In the genomic region with DNA sequence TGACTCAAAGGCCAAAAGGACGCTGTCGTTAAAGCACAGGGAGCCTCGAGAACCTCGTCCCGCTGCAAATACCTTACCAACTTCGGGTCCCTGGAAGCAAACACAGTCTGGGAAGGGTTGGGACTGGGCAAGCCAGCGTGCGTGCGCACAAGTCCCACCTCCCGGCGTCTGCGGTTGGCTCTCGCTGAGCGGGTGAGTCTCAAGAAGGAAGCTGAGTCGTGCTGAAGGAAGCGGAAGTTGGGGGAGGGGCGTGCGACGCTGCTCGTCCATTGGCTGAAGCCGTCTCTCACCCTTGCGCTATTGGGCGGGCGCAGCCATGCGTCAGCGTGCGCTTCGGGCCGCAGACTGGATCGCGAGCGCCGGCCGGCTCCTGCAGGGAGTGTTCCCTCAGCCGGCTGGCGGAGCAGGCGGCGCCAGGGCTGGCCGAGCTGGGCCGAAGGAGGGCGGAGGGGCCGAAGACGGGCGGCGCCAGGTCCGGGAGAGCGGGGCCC, we compare ENCODE assay signal across 8 mouse cellular contexts. TPM values are rescaled to one million over a fixed set of nuclear protein-coding genes. Genes with fewer than 3 reads are reported as not detected.
DNase-seq lines count a peak whose midpoint lies in the region; ATAC-seq lines count a peak whose summit lies in the region.

TSS of gene Herc2 (plus strand) at position 366 of the 491 bp plus-strand sequence.

- peak within 1 kb of the TSS; percentile 59 for H3K4me2 ChIP-seq in hindbrain, embryonic 14.5 days (replicated peaks)

- H3K27ac ChIP-seq in hindbrain, embryonic 14.5 days: peak within 1 kb of the TSS; percentile 83

- no peaks in the 10 kb centered on the region for H3K27me3 ChIP-seq in hindbrain, embryonic 14.5 days (ENCODE audit: control insufficient read depth, insufficient read depth, low read length)

- peak; percentile 99 for DNase-seq in R1 (ENCODE audit: low read depth, low spot score)
- peak; percentile 99 to 100 for DNase-seq in cerebellum, postnatal 25 days
- DNase-seq in frontal cortex, postnatal 25 days (ENCODE audit: low spot score in 2 of 2): peak; percentile 98 to 99
- DNase-seq in hindbrain, embryonic 14.5 days (ENCODE audit: low spot score): peak; percentile 99
- DNase-seq in layer of hippocampus, postnatal 36 days: peak; percentile 99
- peak; percentile 100 for DNase-seq in lung, postnatal 36 days
- peak; percentile 100 for DNase-seq in retina, postnatal 1 day
- peak; percentile 93 to 99 for DNase-seq in urinary bladder, adult 18-20 months (ENCODE audit: low spot score in 2 of 2)

- peaks cover 17% of the 10 kb centered on the region for H3K4me1 ChIP-seq in hindbrain, embryonic 14.5 days (replicated peaks; ENCODE audit: control insufficient read depth, insufficient read depth, low read length)

- H3K36me3 ChIP-seq in hindbrain, embryonic 14.5 days (replicated peaks; ENCODE audit: control insufficient read depth, insufficient read depth): no peaks in the 10 kb centered on the region; the same call in 1 of the 2 replicates

- peak; percentile 99 for ATAC-seq in hindbrain, embryonic 14.5 days (ENCODE audit: low FRiP score)

- H3K9me3 ChIP-seq in hindbrain, embryonic 14.5 days (ENCODE audit: control insufficient read depth, low read length): no peaks in the 10 kb centered on the region

- peak within 1 kb of the TSS; percentile 72 for H3K4me3 ChIP-seq in hindbrain, embryonic 14.5 days (replicated peaks; ENCODE audit: low read length)

- under 1% methylated on average over 42 of the region's 47 CpGs for WGBS in hindbrain, embryonic 14.5 days

- peak within 1 kb of the TSS; percentile 77 for H3K9ac ChIP-seq in hindbrain, embryonic 14.5 days

RNA-seq across cellular contexts. Expression of gene Herc2, which starts in this region (rescaled TPM):
- polyA plus RNA-seq in hindbrain, embryonic 14.5 days (2014; fragmentation: Nextera tagmentation; extraction: Ambion mirVana): 57.4 and 60.3 TPM in 2 replicates
- 100 to 1,000 TPM; 138 to 151 TPM for total RNA-seq in layer of hippocampus, postnatal 36 days (2021)

Comparison
In these comparisons a context has a peak if more than half of its experiments do, and no peak if none do; other contexts are left out.
1. Peak in every context shown above with its lines: DNase-seq, ATAC-seq, H3K4me3 ChIP-seq and H3K27ac ChIP-seq.